Mouse (Mus musculus): ENCODE measurements around the gene Vpreb3.

Gene Vpreb3

GRCm38 (mm10) chr10:75932081-75932678, 10.7 kb upstream of the Vpreb3 start:
- peak; percentile 72 for DNase-seq (ENCODE audit: low spot score)

DNA sequence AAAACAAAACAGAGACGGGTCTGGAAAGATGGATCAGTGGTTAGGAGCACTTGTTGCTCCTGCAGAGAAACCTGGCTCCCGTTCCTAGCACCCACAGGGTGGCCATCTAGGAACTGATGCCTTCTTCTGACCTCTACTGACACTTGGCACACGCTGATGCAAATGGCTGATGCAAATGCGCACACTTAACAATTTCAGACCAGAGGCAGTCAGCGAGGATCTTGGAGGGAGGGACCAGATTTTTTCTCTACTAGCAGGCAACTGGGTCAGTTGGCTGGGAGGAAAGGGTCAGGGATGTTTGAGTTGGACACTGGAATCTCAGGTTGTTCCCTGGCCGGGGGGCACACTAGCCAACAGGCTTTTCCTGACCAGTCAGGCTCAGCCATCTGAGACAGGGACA, 10.0 kb upstream of the Vpreb3 start, which contains the start of gene Chchd10:
TSS of gene Chchd10 (plus strand) at position 240 of the 400 bp plus-strand sequence.
- DNase-seq (ENCODE audit: low spot score), result no peak

- DNase-seq (ENCODE audit: low spot score), result no peak
Observed at GRCm38 (mm10) chr10:75934991-75935390, 7.9 kb upstream of the Vpreb3 start.

DNA sequence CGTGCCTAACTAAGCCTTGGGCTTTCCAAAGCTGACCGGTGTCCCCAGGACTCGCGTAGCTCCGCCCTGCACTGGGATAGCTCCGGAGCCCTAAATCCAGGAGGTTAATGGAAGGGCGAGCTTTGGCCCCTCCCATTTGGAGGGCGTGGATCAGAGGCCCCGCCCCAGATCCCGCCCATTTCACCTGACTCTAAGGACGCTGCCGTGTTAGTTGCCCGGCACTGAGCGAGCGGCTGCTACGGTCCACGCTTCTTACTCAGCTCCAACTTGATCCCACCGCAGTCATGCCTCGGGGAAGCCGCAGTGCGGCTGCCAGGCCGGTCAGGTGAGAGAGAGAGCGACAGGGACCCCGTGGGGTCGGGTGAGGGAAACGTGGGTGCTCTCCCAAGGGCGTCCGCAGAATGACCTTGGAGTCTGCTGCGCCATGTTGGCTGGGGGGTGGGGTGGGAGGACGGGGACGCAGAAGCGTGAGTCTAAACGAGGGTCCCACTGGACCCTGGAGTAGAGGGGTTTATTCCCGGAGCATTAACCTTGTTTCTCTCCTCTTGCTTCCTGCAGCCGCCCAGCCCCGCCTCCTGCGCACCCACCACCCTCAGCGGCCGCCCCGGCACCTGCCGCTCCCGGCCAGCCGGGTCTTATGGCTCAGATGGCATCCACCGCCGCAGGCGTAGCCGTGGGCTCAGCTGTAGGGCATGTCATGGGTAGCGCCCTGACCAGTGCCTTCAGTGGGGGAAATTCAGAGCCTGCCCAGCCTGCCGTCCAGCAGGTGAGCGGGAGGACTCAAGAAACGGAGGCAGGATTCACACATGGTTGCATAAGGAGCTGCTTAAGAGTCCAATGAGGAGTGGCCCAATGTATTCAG, 6.9 kb upstream of the Vpreb3 start, which contains the start of gene Mmp11:
TSS of gene Mmp11 (minus strand) at position 817 of the 862 bp plus-strand sequence.
- peak; percentile 93 for DNase-seq (ENCODE audit: low spot score)

- no peak for DNase-seq (ENCODE audit: low spot score)
Observed at GRCm38 (mm10) chr10:75936909-75937667, 5.8 kb upstream of the Vpreb3 start.

GRCm38 (mm10) chr10:75937851-75938643, 4.8 kb upstream of the Vpreb3 start:
- peak; percentile 68 for DNase-seq (ENCODE audit: low spot score)

GRCm38 (mm10) chr10:75939481-75940234, 3.2 kb upstream of the Vpreb3 start:
- no peak for DNase-seq (ENCODE audit: low spot score)

GRCm38 (mm10) chr10:75940520-75940919, 2.3 kb upstream of the Vpreb3 start, which contains the start of gene Gm867:
Gene Gm867, minus strand, starts transcription at chr10:75940672.
- DNase-seq (ENCODE audit: low spot score), result no peak

DNA sequence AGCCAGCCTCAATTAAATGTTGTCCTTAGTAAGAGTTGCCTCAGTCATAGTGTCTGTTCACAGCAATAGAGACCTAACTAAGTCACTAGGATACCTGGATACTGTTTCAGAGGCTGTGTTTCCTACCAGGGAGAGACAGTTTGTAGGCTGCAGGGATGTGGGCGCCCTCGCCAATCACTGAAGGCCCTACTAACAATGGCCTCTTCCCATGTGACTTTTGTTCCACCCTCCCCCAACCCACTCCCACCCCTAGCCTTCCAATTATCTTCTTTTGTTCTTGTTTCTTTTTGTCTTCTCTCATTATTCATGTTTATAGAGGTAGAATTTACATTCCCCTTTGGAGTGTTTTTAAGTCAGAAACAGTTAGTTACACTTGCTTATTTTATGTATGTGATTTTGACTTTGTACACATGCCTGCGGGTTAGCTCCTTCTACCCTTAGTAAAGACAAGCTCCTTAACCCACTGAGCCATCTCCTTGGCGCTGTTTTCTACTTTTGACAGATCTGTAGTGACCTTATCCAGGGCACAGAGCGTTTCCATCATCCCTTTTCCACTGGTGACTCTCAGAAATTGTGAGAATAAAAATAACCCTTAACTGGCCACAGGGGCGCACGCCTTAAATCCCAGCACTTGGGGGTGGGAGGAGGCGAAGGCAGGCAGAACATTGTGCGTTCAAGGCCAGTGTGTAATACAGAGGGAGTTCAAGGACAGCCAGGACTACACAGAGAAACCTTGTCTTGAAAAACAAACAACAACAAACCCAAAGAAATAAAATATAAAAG, 1.6 kb upstream of the Vpreb3 start:
- DNase-seq (ENCODE audit: low spot score), result no peak

- DNase-seq (ENCODE audit: low spot score), result no peak
Observed at GRCm38 (mm10) chr10:75944066-75944772, 1.4 kb downstream of the Vpreb3 start.

DNA sequence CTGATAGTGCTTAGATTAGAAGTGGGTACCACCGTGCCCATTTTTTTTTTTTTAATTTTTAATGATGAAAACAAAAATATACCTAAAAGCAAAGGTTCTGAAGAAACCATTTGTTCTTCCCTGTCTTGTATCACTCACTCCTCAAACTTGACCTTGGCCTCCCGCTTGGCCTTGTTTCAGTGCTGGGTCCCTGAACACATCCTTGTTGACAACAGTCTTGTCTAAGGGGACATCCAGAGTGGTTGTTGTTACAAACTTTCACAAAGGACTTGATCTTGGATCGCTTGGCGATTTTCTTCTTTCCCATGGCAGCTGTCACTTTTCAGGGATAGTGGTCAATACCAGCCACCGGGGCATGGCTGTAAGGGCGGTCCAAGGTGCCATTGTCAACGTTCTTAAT, 2.4 kb downstream of the Vpreb3 start:
- DNase-seq (ENCODE audit: low spot score), result no peak

- DNase-seq (ENCODE audit: low spot score), result no peak
Observed at GRCm38 (mm10) chr10:75945896-75946295, 3.0 kb downstream of the Vpreb3 start.

- DNase-seq (ENCODE audit: low spot score), result no peak
Observed at GRCm38 (mm10) chr10:75948079-75948478, 5.2 kb downstream of the Vpreb3 start.

GRCm38 (mm10) chr10:75949053-75950045, 6.5 kb downstream of the Vpreb3 start:
- DNase-seq (ENCODE audit: low spot score), result no peak

GRCm38 (mm10) chr10:75950791-75951210, 7.9 kb downstream of the Vpreb3 start:
- peak; percentile 33 for DNase-seq (ENCODE audit: low spot score)

DNA sequence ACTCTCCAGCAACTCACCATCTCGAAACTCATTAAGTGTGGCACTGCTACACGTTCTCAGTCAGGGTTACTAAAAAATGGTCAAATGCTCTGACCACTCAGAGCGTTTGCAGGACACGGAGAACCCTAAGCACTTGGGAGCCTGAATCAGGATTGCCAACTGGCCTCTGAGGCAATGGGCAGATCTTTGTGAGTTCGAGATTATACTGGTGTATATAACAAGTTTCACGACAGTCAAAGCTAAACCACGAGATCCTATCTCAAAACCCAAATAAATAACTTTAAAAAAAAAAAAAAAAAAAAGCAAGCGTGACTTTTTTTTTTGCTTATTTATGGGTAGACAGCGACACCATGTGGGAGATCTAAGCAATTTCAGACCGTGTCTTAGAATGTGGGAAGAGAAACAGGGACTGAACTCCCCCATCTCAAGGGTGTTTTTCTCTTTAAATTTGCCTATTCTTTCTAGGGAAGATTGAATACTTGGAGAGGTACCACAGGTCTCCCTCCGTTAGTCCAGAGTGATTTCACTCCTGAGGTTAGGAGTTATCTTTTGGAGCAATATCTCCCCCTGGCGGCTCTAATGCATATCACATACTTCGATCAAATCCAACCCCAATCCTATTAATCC, 8.7 kb downstream of the Vpreb3 start:
- DNase-seq (ENCODE audit: low spot score), result peak; percentile 29

- DNase-seq (ENCODE audit: low spot score), result no peak
Observed at GRCm38 (mm10) chr10:75954381-75954811, 11.5 kb downstream of the Vpreb3 start, which contains the start of gene Gm5134. Gene Gm5134, plus strand, starts transcription at chr10:75954514.

Measured in yolk sac, embryonic 10.5 days (tissue).